Mouse (Mus musculus) gastrocnemius, postnatal 25 days (tissue): ENCODE measurements around the gene Bag2. TPM values are rescaled to one million over a fixed set of nuclear protein-coding genes. Genes with fewer than 3 reads are reported as not detected.
"Not testable (repeated sequence)": the region's sequence is repeated elsewhere in the genome, so short reads cannot be mapped to it uniquely, and the experiment has no call there.

Experiments used
- DNase-seq: peaks from one replicate; pipeline ENCODE4 v3.0.0; 2022
- total RNA-seq, 2 experiments: library from RNA; stranded (reverse); gene quantifications; 1 replicate in 1 of 2; 2 replicates in 1 of 2; pipeline ENCODE4 v1.2.3; 2021

The Bag2 gene
- total RNA-seq, 2 experiments from 2014 or later, result 15.1 to 18.4 TPM

DNA sequence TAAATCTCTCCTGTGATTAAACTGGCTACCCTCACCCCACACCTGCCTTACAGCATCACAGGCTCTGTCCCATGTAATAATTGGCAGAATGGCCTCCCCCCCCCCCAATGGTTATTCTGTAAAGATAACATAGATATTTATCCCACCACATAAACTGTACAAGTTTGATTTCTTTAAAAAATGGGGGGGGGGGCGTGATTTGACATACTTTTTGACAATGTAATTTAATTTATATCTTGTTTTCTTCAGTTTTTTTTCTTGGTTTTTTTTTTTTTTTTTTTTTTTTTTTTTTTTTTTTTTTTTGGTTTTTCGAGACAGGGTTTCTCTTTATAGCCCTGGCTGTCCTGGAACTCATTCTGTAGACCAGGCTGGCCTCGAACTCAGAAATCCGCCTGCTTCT, 7.9 kb downstream of the Bag2 start:
- not testable (repeated sequence) for DNase-seq

DNA sequence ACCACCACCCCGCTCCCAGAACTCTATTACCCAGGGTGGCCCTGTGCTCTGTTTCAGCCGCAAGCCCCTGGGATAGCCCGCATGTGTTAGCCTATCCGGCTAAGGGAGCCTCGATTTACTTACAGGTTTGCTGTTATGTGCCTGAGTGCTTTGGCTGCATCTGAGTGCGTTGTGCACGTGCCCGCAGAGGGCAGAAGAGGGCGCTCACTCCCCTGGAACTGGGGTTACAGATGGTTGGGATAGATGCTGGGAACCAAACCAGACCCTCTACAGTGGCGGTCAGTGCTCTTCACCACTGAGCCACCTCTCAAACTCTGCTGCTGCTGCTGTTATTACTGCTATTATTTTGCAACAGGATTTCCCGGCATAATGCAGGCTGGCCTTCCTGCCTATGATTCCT, 8.5 kb downstream of the Bag2 start:
- no peak for DNase-seq

DNA sequence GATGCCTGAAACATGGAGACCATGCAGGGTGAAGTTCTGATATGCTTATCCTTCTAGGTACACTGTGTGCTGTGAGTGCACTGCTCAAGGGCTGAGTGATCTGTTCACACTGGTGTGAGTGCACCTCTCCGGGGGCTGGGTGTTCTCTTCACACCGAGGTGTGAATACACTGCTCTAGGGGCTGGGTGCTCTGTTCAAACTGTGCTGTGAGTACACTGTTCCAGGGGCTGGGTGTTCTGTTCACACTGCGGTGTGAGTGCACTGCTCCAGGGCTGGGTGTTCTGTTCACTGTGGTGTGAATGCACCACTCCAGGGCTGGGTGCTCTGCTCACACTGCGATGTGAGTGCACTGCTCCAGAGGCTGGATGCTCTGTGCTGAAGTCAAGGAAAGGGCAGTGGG, 11.7 kb downstream of the Bag2 start:
- no peak for DNase-seq

DNA sequence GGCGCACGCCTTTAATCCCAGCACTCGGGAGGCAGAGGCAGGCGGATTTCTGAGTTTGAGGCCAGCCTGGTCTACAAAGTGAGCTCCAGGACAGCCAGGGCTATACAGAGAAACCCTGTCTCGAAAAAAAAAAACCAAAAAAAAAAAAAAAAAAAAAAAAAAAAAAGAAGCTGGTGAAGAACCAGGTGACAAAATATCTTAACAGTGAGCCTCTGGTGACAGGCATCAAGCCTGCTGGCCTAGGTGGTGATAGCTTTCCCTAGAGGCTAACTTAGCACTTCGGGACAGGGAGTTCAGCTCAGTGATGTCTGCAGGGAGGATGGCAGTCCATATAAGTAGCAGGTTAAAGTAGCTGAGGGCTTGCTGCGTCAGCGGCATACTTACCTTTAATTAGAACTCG, 12.8 kb downstream of the Bag2 start:
- DNase-seq, result not testable (repeated sequence)

DNA sequence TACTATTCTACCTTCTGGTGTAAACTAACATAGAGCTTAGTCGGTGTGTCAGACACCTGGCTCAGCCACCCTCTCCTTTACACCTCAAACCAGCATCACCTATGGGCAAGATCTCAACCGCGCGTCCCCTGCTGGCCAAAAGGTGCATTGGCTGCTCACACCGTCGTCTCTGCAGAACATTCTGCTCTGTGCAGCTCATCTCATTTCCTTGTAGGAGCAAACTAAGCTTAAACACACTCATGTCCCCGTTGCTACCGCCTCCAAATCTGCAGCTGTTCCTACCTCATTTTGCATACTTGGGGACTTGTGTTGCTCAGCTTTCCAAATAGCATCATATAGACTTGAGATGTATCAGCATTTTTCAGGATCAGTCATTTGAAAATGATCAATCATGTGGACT, 14.7 kb downstream of the Bag2 start:
- DNase-seq, result no peak

DNA sequence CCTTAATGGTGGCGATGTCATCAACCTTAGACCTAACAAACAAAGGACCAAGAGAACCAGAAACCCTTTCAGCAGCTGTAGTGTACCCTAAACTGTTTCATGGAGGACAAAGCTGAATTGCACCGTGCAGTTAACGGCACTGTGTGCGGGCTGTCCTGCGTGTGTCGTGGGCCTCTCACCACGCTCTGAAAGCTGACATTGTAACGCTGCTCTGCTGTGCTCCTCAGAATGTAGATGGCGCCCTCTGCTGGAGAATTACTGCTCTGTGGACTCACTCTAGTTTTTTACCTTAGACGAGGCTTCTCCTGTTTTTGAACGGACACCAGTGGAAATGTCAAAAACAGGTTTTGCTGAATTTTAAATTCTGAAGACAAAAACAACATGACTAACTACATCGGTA, 18.3 kb downstream of the Bag2 start:
- DNase-seq, result peak; percentile 23

DNA sequence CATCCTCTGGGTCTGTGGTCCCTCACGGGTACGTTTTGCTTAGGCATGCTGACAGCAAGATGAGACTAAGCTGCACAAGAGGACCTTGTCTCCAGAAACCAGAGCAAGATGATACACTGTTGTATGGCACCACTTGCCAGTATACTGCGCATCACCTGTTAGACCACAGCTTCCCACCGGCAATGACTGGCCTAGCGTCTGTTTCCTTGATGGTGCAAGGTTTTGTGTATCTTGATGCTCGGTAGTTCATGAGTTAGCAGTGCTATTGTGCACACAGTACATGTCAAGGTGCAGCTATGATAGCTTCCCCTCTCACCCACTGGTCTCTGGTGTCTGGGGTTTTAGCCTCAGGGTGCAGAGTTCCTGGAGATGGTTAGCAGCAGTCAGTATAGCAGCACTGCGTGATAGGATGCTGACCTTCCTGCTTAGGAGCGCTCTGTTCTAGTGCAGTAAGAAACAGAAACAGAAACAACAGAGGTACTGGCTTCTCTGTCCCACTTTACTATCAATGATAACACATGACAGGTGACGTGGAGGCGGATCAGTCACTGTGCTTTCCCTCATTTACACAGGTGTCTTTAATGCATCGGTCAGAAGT, 18.8 kb downstream of the Bag2 start:
- no peak for DNase-seq

DNA sequence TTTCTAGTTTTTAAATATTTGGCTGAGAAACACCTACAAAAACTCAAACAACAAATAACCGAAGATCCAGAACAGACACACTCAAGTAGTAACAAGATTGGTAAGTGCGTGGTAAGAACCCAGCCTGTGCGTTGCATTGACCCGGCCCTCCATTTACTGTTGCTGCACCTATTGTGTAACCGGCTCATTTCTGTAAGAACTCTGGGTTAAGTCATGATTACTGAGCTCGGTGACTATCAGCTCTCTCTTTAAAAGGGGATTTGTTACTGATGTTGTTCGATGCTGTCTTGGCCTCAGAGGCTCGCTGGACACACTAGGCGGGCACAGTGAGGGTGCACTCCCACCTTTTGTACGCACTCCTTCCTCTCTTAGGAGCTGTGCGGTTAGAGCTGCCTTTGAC, 19.3 kb downstream of the Bag2 start:
- no peak for DNase-seq

DNA sequence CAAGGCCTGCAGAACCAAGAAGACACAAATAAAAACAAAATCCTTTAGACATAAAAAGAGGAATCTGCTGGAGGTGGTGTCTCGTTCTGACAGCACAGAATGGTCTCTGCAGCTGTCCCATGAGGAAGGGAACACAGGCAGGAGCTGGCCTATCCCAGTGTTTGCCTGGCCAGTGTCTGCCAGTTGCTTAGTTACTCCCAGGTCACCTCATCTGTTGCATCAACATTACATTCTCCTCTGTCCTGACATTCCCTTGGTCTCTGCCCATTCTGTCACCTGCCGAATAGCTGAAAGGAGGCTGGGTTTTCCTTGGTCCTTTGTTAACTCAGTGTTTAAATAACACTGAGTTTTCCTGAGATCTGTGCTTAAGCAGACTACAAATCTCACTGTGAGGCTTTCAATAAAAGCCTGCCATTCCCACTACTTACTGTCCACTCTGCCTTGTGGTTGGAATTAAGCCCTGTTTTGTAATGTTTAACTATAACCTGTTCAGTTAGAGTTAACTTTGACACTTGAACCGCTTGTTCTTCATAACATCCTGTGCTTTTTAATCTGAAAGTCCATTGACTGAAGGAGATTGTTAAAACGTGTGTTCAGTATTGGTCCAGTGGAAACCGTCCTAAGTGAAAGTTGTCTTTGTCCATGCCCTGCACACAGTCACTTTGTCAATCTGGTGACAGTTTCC, 23.5 kb downstream of the Bag2 start:
- DNase-seq, result no peak

DNA sequence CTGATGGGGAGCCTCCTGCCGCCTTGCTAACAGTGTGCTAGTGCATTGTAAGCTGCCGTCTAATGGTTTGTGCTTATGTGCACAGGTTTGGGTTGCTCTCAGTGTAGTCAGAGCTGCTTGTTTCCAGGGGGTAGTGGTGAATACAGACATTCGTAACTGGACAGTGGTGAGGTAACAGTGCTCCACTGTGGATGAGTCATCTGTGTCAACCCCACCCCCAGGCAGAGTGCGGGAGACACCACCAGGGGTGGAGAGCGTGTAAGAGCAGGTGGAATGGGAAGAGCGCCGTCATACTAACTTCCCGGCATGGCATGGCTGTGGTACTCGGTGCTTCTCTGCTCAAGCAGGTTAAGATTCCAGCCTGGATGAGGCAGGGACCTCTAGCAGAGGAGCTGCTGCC, 24.6 kb downstream of the Bag2 start:
- no peak for DNase-seq

DNA sequence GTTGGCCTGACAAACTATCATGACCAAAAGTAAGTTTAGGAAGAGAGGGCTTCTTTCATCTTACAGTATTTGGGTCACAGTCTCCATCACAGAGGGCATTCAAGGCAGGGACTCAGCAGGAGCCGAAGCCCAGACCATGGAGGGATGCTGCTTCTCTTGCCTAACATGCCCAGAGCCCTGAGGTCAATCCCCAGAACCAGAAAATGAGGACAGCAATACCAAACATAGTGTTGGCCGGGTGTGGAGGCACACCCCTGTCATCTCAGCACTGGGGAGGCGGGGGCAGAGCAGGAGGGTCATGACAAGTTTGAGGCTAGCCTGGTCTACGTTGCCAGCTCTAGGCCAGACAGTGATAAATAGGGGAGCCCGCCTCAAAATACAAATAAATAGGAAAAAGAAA, 32.5 kb downstream of the Bag2 start:
- DNase-seq, result no peak

DNA sequence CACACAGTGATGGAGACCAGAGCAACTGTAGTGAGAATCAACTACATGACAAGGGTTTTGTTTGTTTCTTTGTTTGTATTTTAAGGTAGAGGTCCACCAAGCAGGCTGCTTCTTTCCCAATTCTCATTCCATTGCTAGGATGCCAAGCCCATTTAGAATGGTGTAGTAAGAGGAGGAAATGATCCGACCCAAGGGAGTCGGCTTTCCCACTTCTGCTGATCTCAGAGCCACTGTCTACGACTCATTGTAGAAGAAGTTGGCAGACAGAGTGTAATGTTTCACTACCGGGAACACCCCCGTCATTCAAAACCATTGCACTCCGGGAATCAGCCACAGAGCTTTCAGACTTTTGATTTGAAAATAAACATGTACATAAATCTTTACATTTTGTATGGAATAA, 33.1 kb downstream of the Bag2 start:
- DNase-seq, result no peak

DNA sequence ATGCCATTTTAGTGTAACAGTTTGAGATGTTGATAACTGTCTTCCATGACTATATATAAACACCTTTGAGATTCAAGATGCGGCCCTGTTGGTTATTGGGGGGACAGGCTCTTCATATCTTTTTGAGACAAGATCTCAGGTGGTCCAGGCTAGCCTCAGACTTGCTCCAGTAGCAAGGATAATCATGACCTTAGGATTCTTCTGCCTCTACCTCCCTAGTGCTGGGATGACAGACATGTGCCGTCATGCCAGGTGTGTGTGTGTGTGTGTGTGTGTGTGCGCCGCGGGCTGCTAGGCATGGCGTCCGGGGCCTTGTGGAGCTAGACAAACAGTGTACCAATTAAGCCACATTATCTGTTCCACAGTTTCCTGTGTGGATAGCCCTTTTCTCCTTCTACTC, 36.6 kb downstream of the Bag2 start:
- no peak for DNase-seq

DNA sequence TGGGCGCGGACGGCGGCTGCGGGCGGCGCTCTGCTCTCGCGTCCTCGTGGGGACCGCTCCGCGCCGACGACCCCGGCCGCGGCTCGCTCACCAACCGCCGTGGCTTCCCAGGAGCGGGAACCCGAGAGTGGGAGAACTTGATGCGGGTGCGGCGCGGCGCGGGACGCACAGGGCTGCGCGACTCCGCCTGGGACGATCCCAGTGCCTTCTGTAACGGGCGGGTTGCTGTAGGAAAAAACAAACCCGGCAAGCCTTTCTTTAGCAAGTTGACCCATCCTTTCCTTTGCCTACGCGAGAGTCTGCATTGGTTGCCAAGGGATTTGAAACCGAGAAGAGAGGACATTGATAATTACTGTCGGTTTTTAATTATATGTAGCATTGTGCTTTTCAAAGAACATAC, 37.4 kb downstream of the Bag2 start:
- no peak for DNase-seq

DNA sequence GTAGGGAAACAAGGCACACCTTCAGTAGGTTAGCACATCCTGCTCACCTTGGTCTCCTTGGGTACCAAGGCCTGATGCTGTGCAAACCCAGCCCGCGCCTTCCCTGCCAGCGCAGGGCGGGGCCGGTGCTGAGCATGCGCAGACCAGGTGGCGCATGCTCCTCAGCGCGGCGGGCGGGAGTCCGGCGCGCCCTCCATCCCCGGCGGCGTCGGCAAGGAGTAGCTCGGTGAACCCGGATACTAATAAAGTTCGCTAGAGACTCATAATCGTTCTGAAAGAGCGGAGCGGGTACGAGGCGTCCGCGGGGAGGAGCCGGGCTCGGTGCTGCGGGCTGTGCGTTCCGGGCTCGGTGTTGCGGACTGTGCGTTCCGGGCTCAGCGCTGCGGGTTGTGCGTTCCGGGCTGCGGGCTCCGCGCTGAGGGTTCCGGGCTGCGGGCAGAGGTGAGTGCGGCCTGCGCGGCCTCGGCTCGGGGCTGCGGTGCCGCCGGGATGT, 37.8 kb downstream of the Bag2 start, which contains the start of gene Rab23:
TSS of gene Rab23 (plus strand) at position 155 of the 493 bp plus-strand sequence.
- DNase-seq, result peak; percentile 77

DNA sequence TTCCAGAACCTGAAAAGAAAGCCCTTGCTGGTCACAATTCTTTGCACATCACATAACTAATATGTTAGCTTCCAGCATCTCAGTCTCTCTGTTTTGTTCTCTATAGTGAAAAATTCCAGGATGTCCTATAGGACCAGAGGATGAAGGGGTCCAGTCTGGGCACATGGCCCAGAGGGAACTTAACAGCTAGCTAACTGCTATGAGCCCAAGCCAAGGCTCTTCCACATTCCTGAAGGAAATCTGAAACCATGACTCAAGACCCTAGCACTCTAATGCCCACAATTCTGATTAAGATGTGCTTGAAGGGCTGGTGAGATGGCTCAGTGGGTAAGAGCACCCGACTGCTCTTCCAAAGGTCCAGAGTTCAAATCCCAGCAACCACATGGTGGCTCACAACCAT, 40.0 kb downstream of the Bag2 start:
- DNase-seq, result no peak

DNA sequence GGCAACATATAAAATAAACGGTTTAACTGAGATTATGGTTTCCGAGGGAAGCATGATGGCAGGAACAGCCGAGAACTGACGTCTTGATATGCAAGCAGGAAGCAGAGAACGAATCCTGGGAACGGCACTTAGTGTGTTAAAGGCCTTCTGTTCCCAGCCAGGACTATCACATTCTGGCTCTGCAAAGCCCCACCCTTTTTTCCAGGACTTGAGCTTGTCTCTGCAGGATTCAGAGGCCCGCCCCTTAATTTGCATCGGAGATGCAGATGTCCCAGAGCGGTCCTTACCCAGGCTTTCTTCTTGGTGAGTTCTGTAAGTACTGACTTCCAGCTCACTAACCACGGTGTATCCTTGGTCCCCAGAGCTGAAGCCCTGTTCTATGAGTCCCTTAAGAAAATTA, 42.8 kb downstream of the Bag2 start:
- DNase-seq, result no peak

DNA sequence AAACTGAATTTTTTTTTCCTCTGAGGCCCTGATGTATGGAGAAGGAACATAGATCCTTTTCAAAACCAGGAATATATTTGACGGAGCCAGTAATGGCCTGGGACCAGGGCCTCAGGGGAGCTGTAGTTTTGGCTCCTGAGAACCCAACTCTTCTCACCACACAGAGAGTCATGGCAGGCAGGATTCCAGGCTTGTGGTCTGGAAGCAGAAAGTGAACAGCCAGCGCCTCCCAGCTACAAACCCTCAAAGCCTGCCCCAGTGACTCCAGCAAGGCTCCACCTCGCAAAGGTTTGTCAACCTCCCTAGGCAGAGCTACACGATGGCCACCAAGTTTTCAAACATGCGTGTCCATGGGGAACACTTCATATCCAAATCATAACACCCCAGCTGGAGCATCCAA, 45.6 kb downstream of the Bag2 start:
- DNase-seq, result no peak

DNA sequence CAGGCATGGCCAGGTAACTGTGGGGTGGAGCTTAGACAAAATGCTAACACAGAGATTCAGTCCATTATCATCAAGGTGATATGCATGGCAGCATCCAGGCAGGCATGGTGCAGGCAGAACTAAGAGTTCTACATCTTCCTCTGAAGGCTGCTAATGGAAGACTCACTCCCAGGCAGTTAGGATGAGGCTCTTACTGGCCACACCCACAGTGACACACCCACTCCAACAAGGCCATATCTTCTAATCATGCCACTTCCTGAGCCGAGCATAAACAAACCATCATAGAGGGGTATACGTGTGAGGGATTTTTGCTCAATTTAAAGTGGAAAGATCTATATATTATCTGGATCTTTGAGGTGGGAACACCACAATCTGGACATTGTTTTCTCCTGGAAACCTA, 48.0 kb downstream of the Bag2 start:
- DNase-seq, result no peak

DNA sequence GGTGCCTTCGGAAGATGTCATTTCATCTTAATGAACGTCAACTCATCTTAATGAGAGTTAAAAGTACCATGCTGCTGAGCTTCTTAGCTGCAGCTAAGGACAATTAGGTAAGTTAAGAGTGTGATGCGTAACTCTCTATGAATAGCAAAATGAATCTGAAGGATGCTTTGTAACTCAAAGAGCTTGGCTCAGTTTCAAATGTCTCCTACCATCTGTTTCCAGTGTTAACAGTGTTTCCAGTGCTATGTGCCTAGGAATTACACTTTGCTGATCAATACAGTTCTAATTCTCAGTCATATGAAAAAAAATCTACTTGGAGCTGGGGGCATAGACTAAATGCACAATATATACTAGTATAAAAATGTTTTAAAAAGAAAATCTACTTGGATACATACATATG, 56.4 kb downstream of the Bag2 start:
- DNase-seq, result no peak

DNA sequence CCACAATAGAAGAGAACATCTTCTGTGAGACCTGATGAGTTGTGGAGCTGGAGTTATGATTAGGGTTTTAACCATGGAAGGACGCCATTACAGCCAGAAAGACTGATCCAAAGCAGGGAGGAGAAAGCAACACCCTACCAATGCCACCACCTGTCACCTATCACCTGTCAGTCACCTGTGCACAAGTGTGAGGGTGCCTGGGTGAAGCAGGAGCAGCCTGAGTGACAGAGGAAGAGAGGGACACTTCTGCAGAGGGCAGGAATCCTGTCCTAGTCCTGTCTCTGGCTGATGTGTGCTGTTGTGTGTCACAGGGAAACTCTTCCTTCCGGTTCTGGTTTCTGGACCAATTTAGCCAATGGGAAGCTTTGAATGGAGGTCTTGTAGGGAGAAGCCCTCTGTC, 61.6 kb downstream of the Bag2 start:
- no peak for DNase-seq
